Mouse (Mus musculus): ENCODE measurements around the gene Wwox. TPM values are rescaled to one million over a fixed set of nuclear protein-coding genes. Genes with fewer than 3 reads are reported as not detected.

Wwox gene
- total RNA-seq, 1 experiment = 12.5 TPM

DNA sequence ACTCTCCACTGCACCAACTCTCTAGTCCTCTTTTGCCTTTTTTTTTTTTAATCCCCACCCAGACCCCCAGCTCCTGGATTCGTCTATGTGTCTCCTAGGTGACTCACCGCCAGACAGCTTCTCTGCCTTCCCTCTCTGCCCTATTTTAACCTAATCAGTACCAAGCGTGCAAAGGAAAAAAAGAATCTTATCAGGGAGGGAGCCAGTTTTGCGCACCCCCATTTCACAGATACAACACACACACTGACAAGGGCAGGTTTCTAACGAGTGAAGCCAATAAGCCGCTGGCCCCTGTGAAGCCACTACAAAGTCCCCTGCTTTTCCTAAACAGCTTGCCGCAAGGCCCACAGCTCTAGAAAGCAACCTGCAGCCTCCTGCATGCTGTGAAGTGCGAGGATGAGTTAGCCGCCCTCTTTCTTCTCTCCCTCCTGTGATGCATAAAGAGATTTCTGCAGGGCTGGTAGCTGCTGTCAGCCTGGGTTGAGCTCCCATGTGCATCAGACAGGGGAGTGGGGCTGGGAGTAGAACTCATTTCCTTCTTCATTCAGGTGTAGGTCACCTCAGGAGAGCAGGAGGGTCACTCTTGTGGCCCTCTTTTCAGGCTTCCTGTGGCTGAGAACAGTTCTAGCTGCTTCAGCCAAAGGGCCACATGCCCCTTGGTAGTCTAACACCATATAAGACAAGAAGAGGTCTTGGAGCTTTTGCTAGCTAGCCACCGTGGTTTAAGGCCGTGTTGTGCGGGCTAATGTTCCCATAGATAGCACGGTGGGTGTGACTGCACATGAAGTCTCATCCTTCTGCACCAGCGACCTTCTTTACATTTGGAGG lies 439.2 kb downstream of the Wwox start:
- Histone ChIP-seq H3K27ac (ENCODE audit: insufficient read depth, low read depth, low read length, poor library complexity, severe bottlenecking) (no peak overlapping the region), H3K9me3 (ENCODE audit: control insufficient read depth, insufficient read depth, low read depth, low read length) (no peaks in the 10 kb centered on the region), H3K36me3 (ENCODE audit: control insufficient read depth, insufficient read depth, low read length, poor library complexity, severe bottlenecking) (no peaks in the 10 kb centered on the region; the same call in 1 of the 2 replicates), H3K4me1 (ENCODE audit: control insufficient read depth in 2 of 2, insufficient read depth in 2 of 2, low read length in 2 of 2, poor library complexity in 1 of 2) (peaks cover 0 to 6% of the 10 kb centered on the region in 2 experiments; a peak in 1 of 4 replicates), H3K4me3 (ENCODE audit: insufficient read depth in 1 of 2, low read depth in 1 of 2, low read length in 2 of 2, poor library complexity in 1 of 2, severe bottlenecking in 1 of 2) (no peak overlapping the region), H3K9ac (ENCODE audit: insufficient read depth, low read depth, low read length, poor library complexity, severe bottlenecking) (no peak overlapping the region)
- in situ Hi-C loops (cut with MboI; ENCODE audit: low sequenced_read_pairs in 2 of 2, unreplicated experiment in 2 of 2) = no loop called here
- DNase-seq (ENCODE audit: low read depth, low spot score) = no peak
- TF ChIP-seq MAFK (IDR thresholded peaks at IDR 0.05; ENCODE audit: insufficient read depth, low read depth, low read length) = no peak
- TF ChIP-seq HCFC1 (IDR thresholded peaks at IDR 0.05; ENCODE audit: borderline replicate concordance, insufficient read depth, low read length) = no peak
- TF ChIP-seq ZNF384 (IDR thresholded peaks at IDR 0.05; ENCODE audit: low read depth, low read length) = no peak
- no peak for TF ChIP-seq CHD2 (IDR thresholded peaks at IDR 0.05; ENCODE audit: low read depth, low read length)
- no peak for TF ChIP-seq ZC3H11A (IDR thresholded peaks at IDR 0.05; ENCODE audit: borderline replicate concordance, low read depth, low read length)

GRCm38 (mm10) chr8:114879277-114879568 lies 439.8 kb downstream of the Wwox start:
- H3K27ac ChIP-seq (ENCODE audit: insufficient read depth, low read depth, low read length, poor library complexity, severe bottlenecking) = no peak overlapping the region
- peaks cover 0 to 6% of the 10 kb centered on the region in 2 experiments; a peak in 1 of 4 replicates for H3K4me1 ChIP-seq (ENCODE audit: control insufficient read depth in 2 of 2, insufficient read depth in 2 of 2, low read length in 2 of 2, poor library complexity in 1 of 2)
- TF ChIP-seq ZNF384 (IDR thresholded peaks at IDR 0.05; ENCODE audit: low read depth, low read length) = no peak
- no peak for TF ChIP-seq MAFK (IDR thresholded peaks at IDR 0.05; ENCODE audit: insufficient read depth, low read depth, low read length)
- TF ChIP-seq HCFC1 (IDR thresholded peaks at IDR 0.05; ENCODE audit: borderline replicate concordance, insufficient read depth, low read length) = no peak
- no peak for TF ChIP-seq CHD2 (IDR thresholded peaks at IDR 0.05; ENCODE audit: low read depth, low read length)
- TF ChIP-seq ZC3H11A (IDR thresholded peaks at IDR 0.05; ENCODE audit: borderline replicate concordance, low read depth, low read length) = no peak

DNA sequence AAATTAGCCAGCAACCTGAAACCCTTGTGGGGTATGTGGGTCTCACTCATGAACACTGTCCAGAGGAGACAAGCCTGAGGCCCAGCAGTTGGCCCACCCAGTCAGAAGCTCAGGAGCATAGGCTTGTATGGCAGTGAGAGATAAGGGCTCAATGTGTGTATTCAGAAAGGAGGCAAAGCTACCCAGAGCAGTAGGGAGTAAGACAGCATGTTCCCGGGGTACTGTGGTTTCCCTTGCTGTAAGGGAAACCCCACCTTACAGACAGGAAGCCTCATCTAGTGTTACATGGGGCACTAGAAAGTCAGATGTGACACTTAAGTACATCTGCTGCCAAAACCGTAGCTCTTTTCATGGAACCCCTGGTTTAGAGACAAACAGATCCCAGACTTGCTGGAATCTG lies 440.2 kb downstream of the Wwox start:
- Histone ChIP-seq H3K36me3 (ENCODE audit: control insufficient read depth, insufficient read depth, low read length, poor library complexity, severe bottlenecking) (no peaks in the 10 kb centered on the region; the same call in 1 of the 2 replicates), H3K9ac (ENCODE audit: insufficient read depth, low read depth, low read length, poor library complexity, severe bottlenecking) (no peak overlapping the region), H3K4me3 (ENCODE audit: insufficient read depth in 1 of 2, low read depth in 1 of 2, low read length in 2 of 2, poor library complexity in 1 of 2, severe bottlenecking in 1 of 2) (no peak overlapping the region), H3K9me3 (ENCODE audit: control insufficient read depth, insufficient read depth, low read depth, low read length) (no peaks in the 10 kb centered on the region), H3K4me1 (ENCODE audit: control insufficient read depth in 2 of 2, insufficient read depth in 2 of 2, low read length in 2 of 2, poor library complexity in 1 of 2) (peaks cover 0 to 6% of the 10 kb centered on the region in 2 experiments; a peak in 1 of 4 replicates), H3K27ac (ENCODE audit: insufficient read depth, low read depth, low read length, poor library complexity, severe bottlenecking) (no peak overlapping the region)
- no peak for TF ChIP-seq MAFK (IDR thresholded peaks at IDR 0.05; ENCODE audit: insufficient read depth, low read depth, low read length)
- DNase-seq (ENCODE audit: low read depth, low spot score) = no peak
- in situ Hi-C loops (cut with MboI; ENCODE audit: low sequenced_read_pairs in 2 of 2, unreplicated experiment in 2 of 2) = no loop called here

More at GRCm38 (mm10) chr8:114879277-114879568, 439.8 kb downstream of the Wwox start:
- in situ Hi-C loops (cut with MboI; ENCODE audit: low sequenced_read_pairs in 2 of 2, unreplicated experiment in 2 of 2) = no loop called here
- Histone ChIP-seq H3K36me3 (ENCODE audit: control insufficient read depth, insufficient read depth, low read length, poor library complexity, severe bottlenecking) (no peaks in the 10 kb centered on the region; the same call in 1 of the 2 replicates), H3K9me3 (ENCODE audit: control insufficient read depth, insufficient read depth, low read depth, low read length) (no peaks in the 10 kb centered on the region), H3K4me3 (ENCODE audit: insufficient read depth in 1 of 2, low read depth in 1 of 2, low read length in 2 of 2, poor library complexity in 1 of 2, severe bottlenecking in 1 of 2) (no peak overlapping the region), H3K9ac (ENCODE audit: insufficient read depth, low read depth, low read length, poor library complexity, severe bottlenecking) (no peak overlapping the region)
- DNase-seq (ENCODE audit: low read depth, low spot score) = no peak

GRCm38 (mm10) chr8:114880475-114881135 lies 441.1 kb downstream of the Wwox start:
- H3K27ac ChIP-seq (ENCODE audit: insufficient read depth, low read depth, low read length, poor library complexity, severe bottlenecking) = no peak overlapping the region

More at GRCm38 (mm10) chr8:114880475-114881135, 441.1 kb downstream of the Wwox start:
- DNase-seq (ENCODE audit: low read depth, low spot score) = no peak
- Histone ChIP-seq H3K9ac (ENCODE audit: insufficient read depth, low read depth, low read length, poor library complexity, severe bottlenecking) (no peak overlapping the region), H3K9me3 (ENCODE audit: control insufficient read depth, insufficient read depth, low read depth, low read length) (no peaks in the 10 kb centered on the region), H3K4me1 (ENCODE audit: control insufficient read depth in 2 of 2, insufficient read depth in 2 of 2, low read length in 2 of 2, poor library complexity in 1 of 2) (peaks cover 0 to 6% of the 10 kb centered on the region in 2 experiments; a peak in 1 of 4 replicates), H3K36me3 (ENCODE audit: control insufficient read depth, insufficient read depth, low read length, poor library complexity, severe bottlenecking) (no peaks in the 10 kb centered on the region; the same call in 1 of the 2 replicates), H3K4me3 (ENCODE audit: insufficient read depth in 1 of 2, low read depth in 1 of 2, low read length in 2 of 2, poor library complexity in 1 of 2, severe bottlenecking in 1 of 2) (no peak overlapping the region)
- in situ Hi-C loops (cut with MboI; ENCODE audit: low sequenced_read_pairs in 2 of 2, unreplicated experiment in 2 of 2) = no loop called here
- no peak for TF ChIP-seq CHD2 (IDR thresholded peaks at IDR 0.05; ENCODE audit: low read depth, low read length)
- no peak for TF ChIP-seq ZC3H11A (IDR thresholded peaks at IDR 0.05; ENCODE audit: borderline replicate concordance, low read depth, low read length)
- no peak for TF ChIP-seq ZNF384 (IDR thresholded peaks at IDR 0.05; ENCODE audit: low read depth, low read length)
- TF ChIP-seq MAFK (IDR thresholded peaks at IDR 0.05; ENCODE audit: insufficient read depth, low read depth, low read length) = no peak

All from ES-E14 (cell line).